Mouse (Mus musculus) CH12.LX (cell line): ENCODE results near the gene Rpl27a. TPM values are rescaled to one million over a fixed set of nuclear protein-coding genes. Genes with fewer than 3 reads are reported as not detected.

ENCODE experiments used
- DNase-seq: peaks from one replicate; pipeline ENCODE4 v3.0.0-alpha.2; 2013; ENCODE audit errors: extremely low read depth
- H3K27ac ChIP-seq: 2 replicates; pipeline ENCODE4 v1.5.1; 2012; ENCODE audit warnings: low read depth, mild to moderate bottlenecking, control low read depth, moderate library complexity; ENCODE audit not compliant: insufficient read depth
- H3K27me3 ChIP-seq: replicated peaks from 2 replicates; pipeline ENCODE3; 2012; ENCODE audit warnings: inconsistent platforms
- H3K36me3 ChIP-seq, 2 experiments: replicated peaks in 1 of 2; 2 replicates each; pipeline versions ENCODE3 to v1.6.1; 2012; ENCODE audit warnings: inconsistent platforms in 1 of 2, low read length in 1 of 2, mild to moderate bottlenecking in 1 of 2, mixed read lengths in 1 of 2, moderate library complexity in 1 of 2; ENCODE audit not compliant: control insufficient read depth in 1 of 2, insufficient read depth in 1 of 2
- H3K4me1 ChIP-seq, 2 experiments: 2 replicates each; pipeline ENCODE4 v1.6.1; 2012; ENCODE audit warnings: inconsistent platforms in 1 of 2, moderate library complexity in 1 of 2; ENCODE audit not compliant: insufficient read depth in 2 of 2, control insufficient read depth in 1 of 2
- H3K4me2 ChIP-seq: 2 replicates; pipeline ENCODE4 v1.6.1; 2012; ENCODE audit warnings: low read depth, mild to moderate bottlenecking, control low read depth; ENCODE audit not compliant: poor library complexity, insufficient read depth, severe bottlenecking
- H3K4me3 ChIP-seq, 3 experiments: fragments of 150-350 bp in 1 of 3; sonication (generic) in 1 of 3; replicated peaks in 1 of 3; 2 replicates each; pipeline versions ENCODE3 to v1.5.1; 2011 to 2012; ENCODE audit warnings: low read depth in 2 of 3, low read length in 2 of 3, mild to moderate bottlenecking in 2 of 3, moderate library complexity in 2 of 3, control low read depth in 1 of 3, improper control_type of control experiment in 1 of 3, inconsistent platforms in 1 of 3, mixed read lengths in 1 of 3; ENCODE audit not compliant: poor library complexity in 1 of 3
- H3K79me2 ChIP-seq: replicated peaks from 2 replicates; pipeline ENCODE4 v1.6.1; 2012; ENCODE audit warnings: mild to moderate bottlenecking, moderate library complexity; ENCODE audit not compliant: control insufficient read depth, poor library complexity, insufficient read depth, severe bottlenecking; ENCODE audit errors: extremely low read depth
- H3K9ac ChIP-seq: 2 replicates; pipeline ENCODE4 v1.6.1; 2012; ENCODE audit warnings: low read depth, mild to moderate bottlenecking, control low read depth, moderate library complexity; ENCODE audit not compliant: insufficient read depth
- H3K9me3 ChIP-seq: replicated peaks from 2 replicates; pipeline ENCODE3; 2012; ENCODE audit warnings: low read length, inconsistent platforms, mixed read lengths
- BHLHE40 ChIP-seq: IDR thresholded peaks from 2 replicates; pipeline ENCODE4 v1.6.1; 2011; ENCODE audit warnings: mild to moderate bottlenecking, low read depth, low read length, improper control_type of control experiment
- CHD2 ChIP-seq: IDR thresholded peaks from 2 replicates; pipeline ENCODE4 v1.6.1; 2011; ENCODE audit warnings: low read length, improper control_type of control experiment
- CTCF ChIP-seq, 2 experiments: IDR thresholded peaks in 1 of 2; conservative IDR thresholded peaks in 1 of 2; 2 replicates each; pipeline ENCODE4 v1.5.1; 2011 to 2012; ENCODE audit warnings: low read depth in 2 of 2, low read length in 2 of 2, improper control_type of control experiment in 1 of 2, inconsistent platforms in 1 of 2, mild to moderate bottlenecking in 1 of 2, moderate library complexity in 1 of 2
- E2F4 ChIP-seq: IDR thresholded peaks from 2 replicates; pipeline ENCODE4 v1.6.1; 2011; ENCODE audit warnings: low read depth, low read length, improper control_type of control experiment; ENCODE audit not compliant: insufficient replicate concordance
- ELF1 ChIP-seq: IDR thresholded peaks from 2 replicates; pipeline ENCODE4 v1.6.1; 2014; ENCODE audit warnings: low read depth, mild to moderate bottlenecking, inconsistent platforms, low read length, improper control_type of control experiment
- HCFC1 ChIP-seq: IDR thresholded peaks from 2 replicates; pipeline ENCODE4 v1.6.1; 2012; ENCODE audit warnings: low read depth, mild to moderate bottlenecking, inconsistent platforms, low read length, improper control_type of control experiment
- JUN ChIP-seq: IDR thresholded peaks from 2 replicates; pipeline ENCODE4 v1.6.1; 2011; ENCODE audit warnings: low read depth, mild to moderate bottlenecking, low read length, improper control_type of control experiment, moderate library complexity; ENCODE audit not compliant: insufficient read depth
- KAT2A ChIP-seq: IDR thresholded peaks from 2 replicates; pipeline ENCODE4 v1.6.1; 2012; ENCODE audit warnings: low read length, improper control_type of control experiment, inconsistent platforms; ENCODE audit not compliant: insufficient replicate concordance
- MAFK ChIP-seq: IDR thresholded peaks from 2 replicates; pipeline ENCODE4 v1.6.1; 2011; ENCODE audit warnings: low read length, improper control_type of control experiment; ENCODE audit not compliant: insufficient replicate concordance
- MAX ChIP-seq: IDR thresholded peaks from 2 replicates; pipeline ENCODE4 v1.6.1; 2011; ENCODE audit warnings: low read length, improper control_type of control experiment
- MAZ ChIP-seq: IDR thresholded peaks from 2 replicates; pipeline ENCODE4 v1.6.1; 2012; ENCODE audit warnings: low read depth, mild to moderate bottlenecking, inconsistent platforms, low read length, improper control_type of control experiment, moderate library complexity
- MYC ChIP-seq: IDR thresholded peaks from 2 replicates; pipeline ENCODE4 v1.6.1; 2011; ENCODE audit warnings: low read depth, mild to moderate bottlenecking, improper control_type of control experiment, low read length
- POLR2A ChIP-seq: IDR thresholded peaks from 2 replicates; pipeline ENCODE4 v1.6.1; 2011; ENCODE audit warnings: low read depth, mild to moderate bottlenecking, improper control_type of control experiment, low read length
- POLR2AphosphoS2 ChIP-seq: IDR thresholded peaks from 2 replicates; pipeline ENCODE4 v1.6.1; 2011; ENCODE audit warnings: low read depth, low read length, improper control_type of control experiment
- RAD21 ChIP-seq: IDR thresholded peaks from 2 replicates; pipeline ENCODE4 v1.6.1; 2011; ENCODE audit warnings: low read depth, mild to moderate bottlenecking, low read length, improper control_type of control experiment, moderate library complexity
- SIN3A ChIP-seq: IDR thresholded peaks from 2 replicates; pipeline ENCODE4 v1.6.1; 2012; ENCODE audit warnings: low read length, improper control_type of control experiment, inconsistent platforms
- SMC3 ChIP-seq: IDR thresholded peaks from 2 replicates; pipeline ENCODE4 v1.6.1; 2011; ENCODE audit warnings: low read depth, low read length, improper control_type of control experiment
- ZC3H11A ChIP-seq: IDR thresholded peaks from 2 replicates; pipeline ENCODE4 v1.6.1; 2012; ENCODE audit warnings: low read depth, mild to moderate bottlenecking, inconsistent platforms, low read length, improper control_type of control experiment
- ZKSCAN1 ChIP-seq: IDR thresholded peaks from 2 replicates; pipeline ENCODE4 v1.6.1; 2012; ENCODE audit warnings: low read depth, inconsistent platforms, low read length, improper control_type of control experiment, borderline replicate concordance
- ZMIZ1 ChIP-seq: IDR thresholded peaks from 2 replicates; pipeline ENCODE4 v1.6.1; 2012; ENCODE audit warnings: low read depth, mild to moderate bottlenecking, inconsistent platforms, low read length, improper control_type of control experiment
- dilution Hi-C: fragments of 300-500 bp; cut with MboI; formaldehyde crosslinking; loops from 2 replicates; pipeline ENCODE4 v1.14.3; 2020; ENCODE audit warnings: low sequenced_read_pairs; ENCODE audit not compliant: extremely low pct_unique_long_range_greater_than_20kb, extremely low pct_ligation_motif_present
- in situ Hi-C: fragments of 300-500 bp; cut with MboI; formaldehyde crosslinking; loops from 3 replicates; pipeline ENCODE4 v1.14.3; 2019; ENCODE audit warnings: low sequenced_read_pairs, low pct_ligation_motif_present, low pct_unique_long_range_greater_than_20kb, mixed read lengths
- polyA plus RNA-seq: library from polyadenylated mRNA; unstranded; fragments of >175 nt; gene quantifications from 2 replicates; pipeline ENCODE4 v1.2.1, GENCODE M21; 2012; ENCODE audit warnings: low read depth; ENCODE audit not compliant: insufficient read length
- total RNA-seq, 2 experiments: library from RNA; depleted of rRNA; stranded (reverse); fragments of 300-350 nt in 1 of 2; fragments of >200 nt in 1 of 2; gene quantifications; 2 replicates each; pipeline ENCODE4 v1.2.3; 2012 to 2014

Rpl27a gene
- total and polyA plus RNA-seq, 3 experiments: 230 to 1,338 (median 1,216) TPM

GRCm38 (mm10) chr7:109525740-109526663 lies 7.1 kb downstream of the Rpl27a start:
- Histone ChIP-seq H3K4me2 (no peak overlapping the region), H3K36me3 (peaks cover 42 to 76% of the 10 kb centered on the region in 2 experiments), H3K4me1 (peaks cover 0 to 57% of the 10 kb centered on the region in 2 experiments; a peak in 2 of 4 replicates), H3K4me3 (no peak overlapping the region), H3K27me3 (no peaks in the 10 kb centered on the region), H3K9ac (no peak overlapping the region), H3K79me2 (peaks cover 17% of the 10 kb centered on the region), H3K27ac (no peak overlapping the region), H3K9me3 (no peaks in the 10 kb centered on the region)
- TF ChIP-seq E2F4: no peak
- TF ChIP-seq SIN3A: no peak
- TF ChIP-seq ZKSCAN1: no peak
- no peak for TF ChIP-seq MAZ
- peak; percentile 82 for TF ChIP-seq POLR2AphosphoS2
- TF ChIP-seq ELF1: no peak
- no peak for TF ChIP-seq JUN
- dilution Hi-C loops (no loop called here), in situ Hi-C loops (loop anchor here (5.0 to 10.0 kb wide), 2 partner anchors 96 to 179 kb away; partner anchors contain the start of genes Akip1 and St5)
- DNase-seq: no peak

GRCm38 (mm10) chr7:109527536-109527935 lies 8.6 kb downstream of the Rpl27a start:
- peaks cover 4 to 62% of the 10 kb centered on the region in 2 experiments; a peak in 2 of 4 replicates for H3K4me1 ChIP-seq
- in situ Hi-C loops: loop anchor here (5.0 to 10.0 kb wide), 2 partner anchors 95 to 177 kb away; partner anchors contain the start of genes Akip1 and St5
- H3K79me2 ChIP-seq: 0 out of 2 replicates have a peak, but pooled peaks cover 2% of the 10 kb centered on the region

GRCm38 (mm10) chr7:109528356-109528755 lies 9.4 kb downstream of the Rpl27a start:
- Histone ChIP-seq H3K9ac (no peak overlapping the region), H3K36me3 (peaks cover 19 to 57% of the 10 kb centered on the region in 2 experiments), H3K4me3 (no peak overlapping the region), H3K79me2 (no peaks in the 10 kb centered on the region), H3K4me1 (peaks cover 4 to 62% of the 10 kb centered on the region in 2 experiments; a peak in 2 of 4 replicates), H3K27me3 (no peaks in the 10 kb centered on the region), H3K9me3 (no peaks in the 10 kb centered on the region), H3K27ac (no peak overlapping the region), H3K4me2 (no peak overlapping the region)
- dilution Hi-C loops: no loop called here
- in situ Hi-C loops: loop anchor here (5.0 to 10.0 kb wide), 2 partner anchors 94 to 176 kb away; partner anchors contain the start of genes Akip1 and St5
- DNase-seq: no peak
- no peak for TF ChIP-seq CHD2
- TF ChIP-seq RAD21: peak; percentile 83
- no peak for TF ChIP-seq POLR2A
- no peak for TF ChIP-seq KAT2A
- TF ChIP-seq ELF1: no peak
- TF ChIP-seq MAX: no peak
- no peak for TF ChIP-seq MAFK
- TF ChIP-seq SMC3: peak; percentile 81
- TF ChIP-seq E2F4: no peak
- TF ChIP-seq BHLHE40: no peak
- TF ChIP-seq CTCF (conservative IDR thresholded peaks at IDR 0.05 in 1 of 2, IDR thresholded peaks at IDR 0.05 in 1 of 2; ENCODE audit: low read depth in 2 of 2, low read length in 2 of 2): peak; percentile 40 to 79; a peak in 3 of 4 replicates
- peak; percentile 51 for TF ChIP-seq ZC3H11A

More at GRCm38 (mm10) chr7:109527536-109527935, 8.6 kb downstream of the Rpl27a start:
- Histone ChIP-seq H3K27me3 (no peaks in the 10 kb centered on the region), H3K36me3 (peaks cover 27 to 66% of the 10 kb centered on the region in 2 experiments), H3K4me3 (no peak overlapping the region)
- dilution Hi-C loops: no loop called here
- TF ChIP-seq MYC (no peak), ZMIZ1 (no peak), HCFC1 (no peak), E2F4 (no peak), RAD21 (no peak), MAZ (no peak)
- TF ChIP-seq, all 38 proteins: peak for 0
- Histone ChIP-seq H3K27ac (no peak overlapping the region), H3K4me2 (no peak overlapping the region), H3K9ac (no peak overlapping the region), H3K9me3 (no peaks in the 10 kb centered on the region)
- DNase-seq: no peak
